Mouse (Mus musculus) thymus, postnatal 10 days (tissue): Measurements from ENCODE around the gene Ccdc73.
"Not testable (repeated sequence)": the region's sequence is repeated elsewhere in the genome, so short reads cannot be mapped to it uniquely, and the experiment has no call there.

ENCODE experiments used
- DNase-seq, 2 experiments: peaks; one replicate each; pipeline ENCODE4 v3.0.0; 2021; ENCODE audit warnings: low spot score in 2 of 2

Ccdc73 gene

GRCm38 (mm10) chr2:104867282-104867855, at the start of gene Ccdc73:
Gene Ccdc73 (plus strand): TSS chr2:104867805.
- no peak for DNase-seq

DNA sequence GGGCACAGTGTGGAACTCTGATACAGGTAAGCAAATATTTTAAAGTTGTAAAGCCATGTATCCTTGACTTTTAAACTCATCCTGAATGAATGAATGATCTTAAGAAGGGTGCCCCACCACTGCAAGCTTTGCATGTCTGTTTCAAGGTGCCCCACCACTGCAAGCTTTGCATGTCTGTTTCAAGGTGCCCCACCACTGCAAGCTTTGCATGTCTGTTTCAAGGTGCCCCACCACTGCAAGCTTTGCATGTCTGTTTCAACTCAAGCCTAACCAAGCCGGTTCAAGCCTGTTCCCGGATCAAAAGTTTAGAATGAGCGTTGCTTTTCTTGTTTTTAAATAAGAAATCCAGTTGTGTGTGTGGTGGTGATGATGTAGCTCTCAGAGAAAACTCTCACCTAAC, 48.8 kb upstream of the Ccdc73 start:
- DNase-seq = not testable (repeated sequence)

DNA sequence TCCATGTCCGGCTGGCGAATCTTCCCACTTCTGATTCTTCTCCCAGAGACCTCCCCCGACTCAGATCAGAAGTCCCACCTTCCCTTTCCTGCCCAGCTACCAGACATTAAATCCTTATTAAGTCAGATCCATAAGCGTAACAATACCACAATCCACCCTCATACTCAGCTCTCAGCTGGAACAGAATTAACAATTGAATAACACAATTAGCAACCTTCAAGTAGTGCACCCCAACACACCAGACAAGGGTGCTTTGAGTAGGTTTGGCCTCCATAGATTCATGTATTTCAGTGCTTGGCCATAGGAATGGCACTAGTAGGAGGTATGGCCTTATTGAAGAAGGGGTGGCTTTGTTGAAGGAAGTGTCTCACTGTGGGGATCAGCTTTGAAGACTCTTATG, 41.4 kb upstream of the Ccdc73 start:
- no peak for DNase-seq

DNA sequence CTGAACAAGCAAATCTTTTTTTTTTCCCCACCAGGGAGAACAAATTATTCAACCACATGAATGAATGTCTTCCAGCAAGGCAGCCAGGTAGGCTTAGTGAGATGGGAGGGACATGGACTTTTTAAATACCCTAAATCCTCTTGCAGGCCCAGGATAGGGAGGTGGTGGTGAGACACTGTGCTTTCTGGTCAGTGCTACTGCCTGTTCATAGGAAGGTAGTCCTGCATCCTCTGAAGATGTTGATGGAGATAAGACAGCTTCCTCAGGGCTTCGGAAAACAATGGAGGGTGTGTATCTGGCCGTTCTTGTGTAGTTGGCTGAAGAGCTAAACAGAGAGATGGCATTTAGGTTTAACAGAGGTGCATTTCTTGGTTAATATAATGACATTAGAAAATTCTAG, 35.1 kb upstream of the Ccdc73 start:
- DNase-seq = no peak

GRCm38 (mm10) chr2:104840974-104841373, 26.6 kb upstream of the Ccdc73 start:
- no peak for DNase-seq

GRCm38 (mm10) chr2:104841736-104842135, 25.9 kb upstream of the Ccdc73 start:
- DNase-seq = no peak

- DNase-seq = no peak
Observed at GRCm38 (mm10) chr2:104842559-104842958, 25.0 kb upstream of the Ccdc73 start.

- no peak for DNase-seq
Observed at GRCm38 (mm10) chr2:104846638-104847414, 20.8 kb upstream of the Ccdc73 start.

- peak; percentile 18 to 24 for DNase-seq
Observed at GRCm38 (mm10) chr2:104847645-104848044, 20.0 kb upstream of the Ccdc73 start.

GRCm38 (mm10) chr2:104848235-104849161, 19.1 kb upstream of the Ccdc73 start:
- peak; percentile 11 to 18 for DNase-seq

DNA sequence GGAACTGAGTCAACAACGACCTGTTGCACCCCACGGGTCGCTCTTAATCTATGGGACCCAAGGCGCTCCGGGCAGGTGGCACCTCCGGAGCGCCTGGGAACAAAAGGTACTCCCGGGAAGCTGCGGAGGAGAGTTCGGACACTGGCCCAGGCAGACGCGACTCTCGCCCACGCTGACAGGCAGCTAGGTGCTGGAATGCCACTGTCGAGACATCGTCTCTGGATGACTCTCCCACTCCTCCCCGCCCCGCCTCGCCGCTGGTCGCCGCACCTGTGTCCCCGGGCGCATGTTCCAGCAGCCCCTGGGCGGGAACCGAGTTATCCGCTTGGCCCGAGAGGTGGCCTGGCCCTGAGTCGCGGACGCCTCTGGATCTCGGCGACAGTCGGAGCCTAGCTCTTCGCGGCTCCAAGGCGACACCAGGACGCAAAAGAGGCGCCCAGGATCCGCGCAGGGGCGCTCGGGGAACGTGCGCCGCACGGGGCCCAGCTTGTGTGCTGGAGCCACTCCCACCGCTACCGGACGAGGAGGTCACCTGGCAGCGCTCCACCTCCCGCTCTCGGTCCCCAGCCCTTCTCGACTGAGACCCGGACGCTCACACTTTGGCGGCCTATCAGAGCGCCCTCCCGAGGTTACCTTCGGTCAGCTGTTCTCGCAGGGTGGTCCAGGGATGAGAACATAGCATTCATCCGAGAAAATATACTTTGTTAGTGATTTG, 18.2 kb upstream of the Ccdc73 start, which contains the start of gene Prrg4:
Gene Prrg4 (minus strand): TSS at position 601 of the 715 bp plus-strand sequence.
- DNase-seq = peak; percentile 40 to 54

- DNase-seq = no peak
Observed at GRCm38 (mm10) chr2:104849991-104850359, 17.6 kb upstream of the Ccdc73 start.

DNA sequence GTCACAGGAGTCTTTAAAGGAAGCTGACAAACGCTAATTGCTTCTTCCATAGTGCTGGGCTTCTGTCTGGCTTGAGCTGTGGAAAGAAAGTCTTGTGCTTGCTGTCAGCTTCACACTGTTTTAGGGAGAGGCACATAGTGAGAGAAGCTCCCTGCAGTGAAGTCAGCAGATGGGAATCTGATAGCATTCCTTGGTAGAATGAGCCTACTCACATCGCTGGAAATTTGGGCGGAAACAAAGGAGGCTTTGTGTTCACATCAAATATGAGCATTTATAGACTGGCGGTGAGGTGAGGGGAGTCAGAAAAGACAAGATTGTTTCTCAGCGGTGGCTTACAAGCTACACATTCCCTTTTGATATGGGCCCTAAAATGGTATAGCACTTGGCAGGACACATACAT, 15.9 kb upstream of the Ccdc73 start:
- DNase-seq = no peak

DNA sequence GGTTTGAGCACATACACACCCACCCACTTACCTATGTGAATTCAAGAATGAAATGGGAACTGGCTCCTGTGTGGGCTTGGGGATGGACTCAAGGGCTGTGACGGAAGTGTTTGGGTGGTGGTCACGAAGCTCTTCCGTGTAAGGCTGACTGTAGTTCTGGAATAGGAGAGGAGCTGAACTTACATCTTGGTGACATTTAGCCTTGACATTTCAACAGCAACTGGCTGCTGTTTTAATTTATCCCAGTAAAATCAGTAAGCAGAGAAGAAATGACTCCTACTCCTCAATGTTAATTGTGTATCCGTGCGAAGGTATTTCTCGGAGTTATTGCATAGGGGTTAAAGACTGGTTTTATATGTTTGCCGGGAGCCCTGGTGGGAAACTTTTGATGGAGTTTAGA, 15.1 kb upstream of the Ccdc73 start:
- no peak for DNase-seq

GRCm38 (mm10) chr2:104854836-104855235, 12.8 kb upstream of the Ccdc73 start:
- DNase-seq = no peak

DNA sequence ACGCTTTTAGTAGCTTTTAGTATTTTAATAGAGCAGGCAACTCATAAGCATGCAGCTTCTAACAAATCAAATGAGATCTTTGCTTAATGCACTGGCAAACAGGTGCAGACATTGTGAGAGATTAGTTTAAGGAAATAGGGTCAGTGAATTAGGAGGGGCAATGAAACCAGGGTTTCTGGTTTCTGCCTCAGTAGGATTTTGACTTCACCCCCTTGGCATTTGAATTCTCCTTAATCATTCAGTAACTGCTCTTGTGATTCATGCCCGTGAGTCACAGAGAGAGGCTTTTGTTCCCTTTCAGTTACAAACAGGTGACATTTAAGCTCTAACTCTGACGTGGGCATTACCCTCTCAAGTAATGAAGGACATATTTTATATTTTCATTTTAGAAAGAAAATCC, 11.9 kb upstream of the Ccdc73 start:
- no peak for DNase-seq

DNA sequence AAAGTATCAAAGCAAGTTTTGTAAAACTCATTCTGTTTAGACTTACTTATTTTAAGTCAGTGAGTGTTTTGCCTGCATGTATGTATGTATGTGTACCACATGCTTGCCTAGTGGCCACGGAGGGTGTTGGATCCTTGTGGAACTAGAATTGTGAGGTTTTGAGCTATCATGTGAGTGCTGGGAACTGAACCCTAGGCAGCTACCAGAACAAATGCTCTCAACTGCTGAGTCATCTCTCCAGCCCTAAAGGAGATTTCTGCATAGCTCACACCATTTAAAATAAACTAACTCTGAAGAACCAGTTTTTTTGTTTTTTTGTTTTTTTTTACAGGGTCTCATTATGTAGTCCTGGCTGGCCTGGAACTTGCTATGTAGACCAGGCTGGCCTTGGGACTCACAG, 11.4 kb upstream of the Ccdc73 start:
- no peak for DNase-seq

DNA sequence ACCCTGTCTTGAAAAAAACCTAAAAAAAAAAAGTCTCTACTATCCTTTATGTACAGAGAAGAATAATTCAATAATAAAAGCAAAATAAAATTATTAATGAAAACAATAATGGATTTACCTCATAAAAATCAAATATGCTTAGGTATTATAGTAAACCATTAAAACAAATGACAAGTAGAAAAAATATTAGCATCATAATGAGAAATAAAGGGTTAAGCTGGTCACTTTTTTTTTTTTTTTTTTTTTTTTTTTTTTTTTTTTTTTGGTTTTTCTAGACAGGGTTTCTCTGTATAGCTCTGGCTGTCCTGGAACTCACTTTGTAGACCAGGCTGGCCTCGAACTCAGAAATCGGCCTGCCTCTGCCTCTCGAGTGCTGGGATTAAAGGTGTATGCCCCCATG, 9.5 kb upstream of the Ccdc73 start:
- DNase-seq = not testable (repeated sequence)

GRCm38 (mm10) chr2:104859060-104859459, 8.5 kb upstream of the Ccdc73 start:
- DNase-seq = no peak

DNA sequence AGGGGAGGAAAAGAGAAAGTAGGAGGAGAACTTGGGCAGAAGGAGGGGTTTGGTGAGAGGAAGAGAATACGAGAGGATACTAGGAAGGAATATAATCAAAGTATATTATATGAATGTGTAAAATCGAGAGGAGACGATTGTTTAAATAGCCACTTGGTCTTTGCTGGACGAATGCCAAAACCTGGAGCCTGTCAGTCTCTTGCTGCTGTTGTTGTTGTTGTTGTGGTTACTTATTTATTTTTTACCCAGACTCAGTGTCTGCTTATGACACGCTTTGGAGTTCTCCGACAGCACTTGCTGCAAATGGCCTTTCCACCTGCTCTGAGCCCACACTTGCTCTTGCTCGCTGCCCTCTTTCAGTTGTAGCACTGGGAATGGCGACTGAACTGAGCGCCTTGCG, 7.2 kb upstream of the Ccdc73 start:
- no peak for DNase-seq

- no peak for DNase-seq
Observed at GRCm38 (mm10) chr2:104864176-104864860, 3.3 kb upstream of the Ccdc73 start.
